Mouse (Mus musculus): ENCODE measurements at regions not wholly inside any gene's neighbourhood (a gene's known extent, or its start where the extent isn't known, plus 50 kb on each side); places are given as distances from the start of the nearest gene placed in this dataset.

DNA sequence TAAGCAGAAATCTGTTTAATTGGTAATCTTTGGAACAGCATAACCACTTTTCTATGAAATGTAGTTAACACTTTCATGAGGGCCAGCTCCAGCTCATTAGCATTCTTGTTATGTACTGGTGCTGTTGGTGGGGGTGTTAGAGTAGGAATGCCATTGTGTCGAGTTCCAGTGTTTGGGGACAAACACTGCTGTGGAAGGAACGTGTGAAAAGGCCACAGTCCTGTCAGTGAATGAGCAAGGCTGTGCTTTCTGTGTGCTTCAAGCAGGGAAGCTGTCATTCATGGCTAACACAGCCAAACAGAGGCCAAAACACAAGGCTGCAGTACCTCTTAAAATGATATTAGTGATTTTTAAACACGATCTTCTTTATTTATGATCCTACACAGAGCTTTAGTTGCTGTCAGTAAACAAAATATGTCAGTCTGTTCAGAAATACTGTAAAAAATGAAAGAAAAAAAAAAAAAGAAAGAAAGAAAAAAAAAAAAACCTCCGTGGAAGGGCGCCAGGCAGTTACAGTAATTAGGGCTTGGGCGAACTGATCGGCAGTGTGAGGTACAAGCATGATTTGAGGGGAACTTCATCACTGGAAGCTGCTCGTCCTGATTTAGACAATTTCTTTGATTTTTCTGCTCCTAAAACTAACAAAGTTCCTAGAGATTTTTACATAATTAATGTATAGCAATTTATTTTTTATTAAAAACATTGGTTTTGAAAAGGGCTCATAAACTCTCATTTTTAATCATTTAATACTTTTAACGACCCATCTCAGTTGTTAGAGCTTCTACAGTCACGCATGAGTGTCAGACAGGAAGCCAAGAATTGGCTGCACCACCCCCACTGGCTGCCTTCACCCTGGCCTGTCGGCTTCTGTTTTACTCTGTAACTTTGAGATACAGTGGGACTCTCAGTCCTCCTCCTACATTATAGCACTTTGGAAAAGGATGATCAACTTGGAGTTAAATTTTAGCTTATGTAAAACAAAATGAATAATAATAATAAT is 80.8 kb upstream of the Dnajc24 start:
- DNase-seq (ENCODE audit: low read depth), result no peak

DNA sequence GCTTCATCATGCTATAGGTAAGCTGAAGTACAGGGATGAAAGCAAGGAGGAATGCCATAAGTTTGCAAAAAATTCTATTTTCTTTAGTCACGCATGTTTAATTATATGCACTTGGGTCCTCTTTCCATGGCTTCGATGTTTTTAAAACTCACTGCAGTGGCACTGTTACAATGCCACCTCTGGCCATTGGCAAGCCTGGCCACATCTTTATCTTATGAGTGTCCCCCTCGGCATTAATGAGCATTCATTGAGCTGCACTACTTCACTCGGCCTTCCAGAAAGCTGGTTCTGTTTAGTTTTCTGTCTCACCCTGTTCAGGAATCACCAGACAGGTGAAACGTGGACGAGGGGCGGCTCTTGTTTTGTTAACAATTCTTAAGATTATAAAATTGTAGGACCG is 79.7 kb upstream of the Dnajc24 start:
- no peak for DNase-seq (ENCODE audit: low read depth)

DNA sequence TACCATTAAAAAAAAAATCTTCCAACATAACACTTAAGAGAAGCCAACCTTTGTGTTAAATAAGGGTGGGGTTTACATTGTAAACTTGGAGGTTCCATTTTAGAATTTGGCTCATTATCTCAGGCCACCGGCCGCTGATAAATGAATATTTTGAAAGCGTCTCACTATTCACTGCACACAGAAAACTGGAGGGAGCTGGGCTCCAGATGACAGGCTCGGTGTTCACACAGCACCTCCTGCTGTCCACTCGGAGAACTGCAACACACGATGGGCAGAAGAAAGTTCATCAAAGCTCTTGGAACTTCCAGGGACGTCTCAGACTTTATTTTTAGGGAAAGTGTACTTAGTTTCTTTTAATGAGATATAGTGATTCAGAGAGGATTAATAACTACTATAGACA is 78.6 kb upstream of the Dnajc24 start:
- peak; percentile 33 for DNase-seq (ENCODE audit: low read depth)

DNA sequence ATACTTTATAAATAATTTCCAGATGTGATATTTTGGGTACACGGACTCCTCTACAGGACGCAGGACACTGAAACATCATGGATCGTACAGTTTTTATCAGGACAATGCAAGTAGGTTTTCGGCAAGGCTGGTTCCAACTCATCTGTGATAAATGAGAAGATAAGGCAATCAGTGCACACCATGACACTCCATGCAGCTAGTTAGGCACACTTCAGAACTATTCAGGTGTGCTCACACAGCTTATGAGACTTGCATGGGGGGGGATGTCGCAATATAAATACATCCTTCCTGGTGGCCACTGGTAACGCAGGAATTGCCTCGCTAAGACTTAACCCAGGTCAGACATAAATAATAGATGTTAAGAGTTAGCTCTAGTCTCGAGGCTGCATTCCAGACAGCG is 77.3 kb upstream of the Dnajc24 start:
- no peak for DNase-seq (ENCODE audit: low read depth)

DNA sequence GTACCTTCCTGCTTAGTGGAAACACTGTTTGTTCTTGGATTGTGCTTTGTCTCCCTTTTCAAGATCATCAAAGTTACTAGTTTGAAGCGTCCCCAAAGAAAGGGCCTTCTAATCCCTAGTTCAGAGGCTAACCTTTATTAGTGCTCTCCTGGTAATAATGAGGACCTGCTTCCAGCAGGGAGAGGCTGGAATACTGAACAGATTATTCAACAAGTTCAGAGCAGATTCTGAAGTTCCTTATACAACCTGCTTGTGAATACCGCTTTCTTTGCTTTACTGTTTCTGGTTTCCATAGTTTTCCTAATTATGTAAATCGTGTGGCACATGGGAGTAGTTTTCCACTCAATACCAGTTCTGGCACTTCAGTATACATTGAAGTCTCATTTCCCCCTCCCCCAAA is 75.2 kb upstream of the Dnajc24 start:
- no peak for DNase-seq (ENCODE audit: low read depth)

DNA sequence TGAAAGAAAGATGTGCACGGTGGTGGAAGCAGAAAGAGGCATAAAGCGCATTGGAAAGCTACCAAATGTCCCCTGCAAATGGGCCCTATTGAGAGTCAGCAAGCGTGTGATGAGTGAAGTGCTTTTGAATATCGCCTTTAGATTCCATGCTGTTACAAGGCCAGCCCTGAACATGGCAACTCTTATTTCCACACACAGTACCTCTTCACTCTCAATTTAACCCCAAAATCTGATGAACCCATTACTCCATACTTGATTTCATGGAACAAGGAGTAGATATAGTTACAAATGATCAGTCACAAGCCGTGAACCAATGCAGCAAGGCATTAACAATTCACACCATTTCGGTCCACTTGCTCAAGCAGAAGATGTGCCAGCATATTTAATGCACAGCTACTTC is 71.1 kb upstream of the Dnajc24 start:
- no peak for DNase-seq (ENCODE audit: low read depth)

DNA sequence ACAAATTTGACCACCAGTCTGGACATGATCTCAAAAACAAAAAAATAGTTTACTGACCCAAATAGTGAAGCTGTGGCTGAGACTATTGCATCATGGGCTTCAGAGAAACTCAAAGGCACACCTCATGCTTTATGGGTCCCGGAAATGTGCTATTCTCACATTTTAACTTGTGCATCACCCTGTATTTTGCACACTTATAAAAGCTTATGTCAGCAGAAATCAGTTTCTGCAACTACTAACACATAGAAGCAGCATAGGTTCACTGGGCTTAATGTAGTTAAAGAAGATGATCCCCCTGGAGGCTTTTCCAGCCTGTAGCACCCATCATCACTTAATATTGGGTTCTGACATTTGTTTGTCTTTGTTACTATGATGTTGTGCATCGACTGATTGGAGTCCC is 61.0 kb upstream of the Dnajc24 start:
- no peak for DNase-seq (ENCODE audit: low read depth)
